Mouse (Mus musculus) MEL (cell line): ENCODE data around the gene Itpr3. TPM values are rescaled to one million over a fixed set of nuclear protein-coding genes. Genes with fewer than 3 reads are reported as not detected.

ENCODE experiments used
- DNase-seq: peaks from one replicate; pipeline ENCODE4 v3.0.0; 2011; ENCODE audit warnings: low read depth, low spot score
- H3K27ac ChIP-seq: 2 replicates; pipeline ENCODE4 v1.5.1; 2012; ENCODE audit warnings: low read depth, mild to moderate bottlenecking, control low read depth, low read length, moderate library complexity; ENCODE audit not compliant: control insufficient read depth
- H3K27me3 ChIP-seq, 2 experiments: fragments of 150-350 bp in 1 of 2; sonication (generic) in 1 of 2; 2 replicates each; pipeline ENCODE4 v1.6.1; 2012; ENCODE audit warnings: low read length in 2 of 2, mild to moderate bottlenecking in 2 of 2, improper control_type of control experiment in 1 of 2, moderate library complexity in 1 of 2; ENCODE audit not compliant: insufficient read depth in 2 of 2, control insufficient read depth in 1 of 2
- H3K36me3 ChIP-seq, 2 experiments: 2 replicates each; pipeline ENCODE4 v1.6.1; 2012 to 2014; ENCODE audit warnings: low read length in 2 of 2, improper control_type of control experiment in 1 of 2, inconsistent platforms in 1 of 2, mild to moderate bottlenecking in 1 of 2; ENCODE audit not compliant: insufficient read depth in 2 of 2, control insufficient read depth in 1 of 2
- H3K4me1 ChIP-seq, 2 experiments: fragments of 150-350 bp in 1 of 2; sonication (generic) in 1 of 2; 2 replicates each; pipeline ENCODE4 v1.6.1; 2012; ENCODE audit warnings: low read length in 2 of 2, improper control_type of control experiment in 1 of 2, mild to moderate bottlenecking in 1 of 2; ENCODE audit not compliant: insufficient read depth in 2 of 2, control insufficient read depth in 1 of 2
- H3K4me3 ChIP-seq, 2 experiments: fragments of 150-350 bp in 1 of 2; sonication (generic) in 1 of 2; 2 replicates each; pipeline ENCODE4 v1.5.1; 2012; ENCODE audit warnings: low read depth in 2 of 2, low read length in 2 of 2, mild to moderate bottlenecking in 2 of 2, moderate library complexity in 2 of 2, control low read depth in 1 of 2, improper control_type of control experiment in 1 of 2; ENCODE audit not compliant: control insufficient read depth in 1 of 2, insufficient read depth in 1 of 2
- H3K79me2 ChIP-seq: 2 replicates; pipeline ENCODE4 v1.6.1; 2012; ENCODE audit warnings: mild to moderate bottlenecking, low read length, moderate library complexity; ENCODE audit not compliant: control insufficient read depth, poor library complexity, insufficient read depth
- H3K9ac ChIP-seq: 2 replicates; pipeline ENCODE4 v1.6.1; 2012; ENCODE audit warnings: low read depth, mild to moderate bottlenecking, control low read depth, low read length, moderate library complexity; ENCODE audit not compliant: control insufficient read depth, poor library complexity, severe bottlenecking
- H3K9me3 ChIP-seq: fragments of 150-350 bp; sonication (generic); replicated peaks from 2 replicates; pipeline ENCODE4 v1.6.1; 2012; ENCODE audit warnings: mild to moderate bottlenecking, low read length, improper control_type of control experiment, moderate library complexity; ENCODE audit not compliant: insufficient read depth
- BHLHE40 ChIP-seq: IDR thresholded peaks from 2 replicates; pipeline ENCODE4 v1.6.1; 2012; ENCODE audit warnings: low read depth, mild to moderate bottlenecking, inconsistent platforms, low read length, improper control_type of control experiment, borderline replicate concordance
- CHD1 ChIP-seq: IDR thresholded peaks from 2 replicates; pipeline ENCODE4 v1.6.1; 2012; ENCODE audit warnings: low read depth, mild to moderate bottlenecking, inconsistent platforms, low read length, improper control_type of control experiment
- CHD2 ChIP-seq: IDR thresholded peaks from 2 replicates; pipeline ENCODE4 v1.6.1; 2011; ENCODE audit warnings: low read length, improper control_type of control experiment
- CTCF ChIP-seq, 3 experiments: IDR thresholded peaks in 2 of 3; conservative IDR thresholded peaks in 1 of 3; 2 replicates each; pipeline ENCODE4 v1.5.1; 2011 to 2012; ENCODE audit warnings: low read length in 3 of 3, low read depth in 2 of 3, mild to moderate bottlenecking in 2 of 3, improper control_type of control experiment in 1 of 3, inconsistent platforms in 1 of 3, mixed read lengths in 1 of 3, moderate library complexity in 1 of 3; ENCODE audit not compliant: control insufficient read depth in 1 of 3, insufficient read depth in 1 of 3, poor library complexity in 1 of 3, severe bottlenecking in 1 of 3
- ELF1 ChIP-seq: IDR thresholded peaks from 2 replicates; pipeline ENCODE4 v1.6.1; 2014; ENCODE audit warnings: low read depth, mild to moderate bottlenecking, inconsistent platforms, low read length, improper control_type of control experiment, moderate library complexity
- EP300 ChIP-seq, 2 experiments: IDR thresholded peaks; 2 replicates each; pipeline ENCODE4 v1.6.1; 2011; ENCODE audit warnings: improper control_type of control experiment in 2 of 2, low read length in 2 of 2, low read depth in 1 of 2, mild to moderate bottlenecking in 1 of 2
- ETS1 ChIP-seq: IDR thresholded peaks from 2 replicates; pipeline ENCODE4 v1.6.1; 2012; ENCODE audit warnings: low read depth, mild to moderate bottlenecking, inconsistent platforms, low read length, improper control_type of control experiment, moderate library complexity
- GABPA ChIP-seq: IDR thresholded peaks from 2 replicates; pipeline ENCODE4 v1.6.1; 2012; ENCODE audit warnings: low read depth, mild to moderate bottlenecking, inconsistent platforms, low read length, improper control_type of control experiment, moderate library complexity
- HCFC1 ChIP-seq: IDR thresholded peaks from 2 replicates; pipeline ENCODE4 v1.6.1; 2012; ENCODE audit warnings: low read depth, mild to moderate bottlenecking, inconsistent platforms, low read length, improper control_type of control experiment, moderate library complexity
- MAZ ChIP-seq: IDR thresholded peaks from 2 replicates; pipeline ENCODE4 v1.6.1; 2012; ENCODE audit warnings: low read depth, mild to moderate bottlenecking, inconsistent platforms, low read length, improper control_type of control experiment
- MEF2A ChIP-seq: IDR thresholded peaks from 2 replicates; pipeline ENCODE4 v1.6.1; 2014; ENCODE audit warnings: low read depth, mild to moderate bottlenecking, inconsistent platforms, low read length, improper control_type of control experiment; ENCODE audit not compliant: poor library complexity, insufficient replicate concordance, severe bottlenecking; ENCODE audit errors: extremely low read depth
- MYB ChIP-seq: IDR thresholded peaks from 2 replicates; pipeline ENCODE4 v1.6.1; 2011; ENCODE audit warnings: mild to moderate bottlenecking, low read depth, low read length, improper control_type of control experiment
- MYC ChIP-seq: IDR thresholded peaks from 2 replicates; pipeline ENCODE4 v1.6.1; 2011; ENCODE audit warnings: low read depth, mild to moderate bottlenecking, low read length, improper control_type of control experiment, moderate library complexity
- NELFE ChIP-seq: IDR thresholded peaks from 2 replicates; pipeline ENCODE4 v1.6.1; 2011; ENCODE audit warnings: low read depth, low read length, improper control_type of control experiment
- NRF1 ChIP-seq: IDR thresholded peaks from 2 replicates; pipeline ENCODE4 v1.6.1; 2014; ENCODE audit warnings: low read depth, mild to moderate bottlenecking, inconsistent platforms, low read length, improper control_type of control experiment, moderate library complexity; ENCODE audit not compliant: poor library complexity, insufficient read depth, severe bottlenecking
- POLR2A ChIP-seq, 2 experiments: IDR thresholded peaks; 2 replicates each; pipeline ENCODE4 v1.6.1; 2011 to 2012; ENCODE audit warnings: low read length in 2 of 2, mild to moderate bottlenecking in 2 of 2, control low read depth in 1 of 2, improper control_type of control experiment in 1 of 2, low read depth in 1 of 2, moderate library complexity in 1 of 2; ENCODE audit not compliant: control insufficient read depth in 1 of 2, insufficient read depth in 1 of 2, poor library complexity in 1 of 2
- POLR2AphosphoS5 ChIP-seq: IDR thresholded peaks from 2 replicates; pipeline ENCODE4 v1.6.1; 2012; ENCODE audit warnings: low read depth, borderline replicate concordance, mild to moderate bottlenecking, inconsistent platforms, low read length, moderate library complexity, mixed read lengths
- RCOR1 ChIP-seq: IDR thresholded peaks from 2 replicates; pipeline ENCODE4 v1.6.1; 2012; ENCODE audit warnings: low read depth, mild to moderate bottlenecking, inconsistent platforms, low read length, improper control_type of control experiment
- SMC3 ChIP-seq: IDR thresholded peaks from 2 replicates; pipeline ENCODE4 v1.6.1; 2011; ENCODE audit warnings: low read depth, low read length, improper control_type of control experiment
- TAL1 ChIP-seq: IDR thresholded peaks from 2 replicates; pipeline ENCODE4 v1.6.1; 2012; ENCODE audit warnings: mild to moderate bottlenecking, inconsistent platforms, low read length, moderate library complexity, mixed read lengths
- TBP ChIP-seq: IDR thresholded peaks from 2 replicates; pipeline ENCODE4 v1.8.0; 2011; ENCODE audit warnings: low read depth, low read length, improper control_type of control experiment
- TCF12 ChIP-seq: IDR thresholded peaks from 2 replicates; pipeline ENCODE4 v1.6.1; 2014; ENCODE audit warnings: low read depth, mild to moderate bottlenecking, inconsistent platforms, low read length, improper control_type of control experiment, moderate library complexity
- UBTF ChIP-seq: IDR thresholded peaks from 2 replicates; pipeline ENCODE4 v1.6.1; 2012; ENCODE audit warnings: low read depth, mild to moderate bottlenecking, inconsistent platforms, low read length, improper control_type of control experiment, moderate library complexity, borderline replicate concordance; ENCODE audit not compliant: insufficient read depth
- USF1 ChIP-seq: IDR thresholded peaks from 2 replicates; pipeline ENCODE4 v1.6.1; 2014; ENCODE audit warnings: low read depth, mild to moderate bottlenecking, inconsistent platforms, low read length, improper control_type of control experiment, moderate library complexity
- ZC3H11A ChIP-seq: IDR thresholded peaks from 2 replicates; pipeline ENCODE4 v1.6.1; 2012; ENCODE audit warnings: low read depth, mild to moderate bottlenecking, inconsistent platforms, low read length, improper control_type of control experiment
- ZKSCAN1 ChIP-seq: IDR thresholded peaks from 2 replicates; pipeline ENCODE4 v1.6.1; 2012; ENCODE audit warnings: low read depth, mild to moderate bottlenecking, inconsistent platforms, low read length, improper control_type of control experiment, moderate library complexity
- ZMIZ1 ChIP-seq: IDR thresholded peaks from 2 replicates; pipeline ENCODE4 v1.6.1; 2012; ENCODE audit warnings: low read depth, mild to moderate bottlenecking, inconsistent platforms, low read length, improper control_type of control experiment, moderate library complexity
- polyA plus RNA-seq, 2 experiments: library from polyadenylated mRNA; stranded (reverse) in 1 of 2; unstranded in 1 of 2; fragments of >175 nt in 1 of 2; fragments of >200 nt in 1 of 2; gene quantifications; 2 replicates each; pipeline versions ENCODE4 v1.2.1 to v1.2.4; 2012; ENCODE audit warnings: low replicate concordance in 2 of 2, low read depth in 1 of 2; ENCODE audit not compliant: insufficient read length in 2 of 2, insufficient read depth in 1 of 2, missing spikeins in 1 of 2
- total RNA-seq: library from RNA; depleted of rRNA; stranded (reverse); fragments of 300-350 nt; gene quantifications from 2 replicates; pipeline ENCODE4 v1.2.3, GENCODE M21; 2012

Gene Itpr3
- total and polyA plus RNA-seq, 3 experiments = 7.3 to 11.4 TPM; not detected in 1

GRCm38 (mm10) chr17:27154256-27154655 is 97.2 kb downstream of the Itpr3 start:
- Histone ChIP-seq H3K27ac (no peak overlapping the region), H3K27me3 (no peaks in the 10 kb centered on the region), H3K9ac (no peak overlapping the region), H3K4me1 (peaks cover 7 to 17% of the 10 kb centered on the region in 2 experiments; a peak in 3 of 4 replicates), H3K79me2 (no peaks in the 10 kb centered on the region), H3K9me3 (no peaks in the 10 kb centered on the region), H3K36me3 (peaks cover 0 to 13% of the 10 kb centered on the region in 2 experiments; a peak in 2 of 4 replicates), H3K4me3 (no peak overlapping the region)
- DNase-seq = no peak
- no peak for TF ChIP-seq SMC3
- no peak for TF ChIP-seq CTCF (IDR thresholded peaks at IDR 0.05 in 2 of 3, conservative IDR thresholded peaks at IDR 0.05 in 1 of 3; ENCODE audit: control insufficient read depth in 1 of 3, insufficient read depth in 1 of 3, low read depth in 2 of 3, low read length in 3 of 3, poor library complexity in 1 of 3, severe bottlenecking in 1 of 3)
- no peak for TF ChIP-seq ELF1
- TF ChIP-seq TAL1 = no peak
- TF ChIP-seq BHLHE40 = no peak
- no peak for TF ChIP-seq ZKSCAN1
- TF ChIP-seq EP300 (IDR thresholded peaks at IDR 0.05; ENCODE audit: low read depth in 1 of 2, low read length in 2 of 2) = no peak
- no peak for TF ChIP-seq UBTF
- TF ChIP-seq CHD2 = no peak
- no peak for TF ChIP-seq POLR2AphosphoS5
- TF ChIP-seq ETS1 = no peak
- TF ChIP-seq USF1 = no peak
- no peak for TF ChIP-seq POLR2A (IDR thresholded peaks at IDR 0.05; ENCODE audit: control insufficient read depth in 1 of 2, insufficient read depth in 1 of 2, low read depth in 1 of 2, low read length in 2 of 2, poor library complexity in 1 of 2)
- no peak for TF ChIP-seq MYB
- TF ChIP-seq ZMIZ1 = no peak
- no peak for TF ChIP-seq TCF12
- TF ChIP-seq NRF1 = no peak
- no peak for TF ChIP-seq HCFC1
- no peak for TF ChIP-seq MYC
- TF ChIP-seq TBP = no peak

GRCm38 (mm10) chr17:27154881-27155280 is 97.8 kb downstream of the Itpr3 start:
- no peak for DNase-seq
- no peak overlapping the region for H3K27ac ChIP-seq
- no peaks in the 10 kb centered on the region for H3K9me3 ChIP-seq
- H3K9ac ChIP-seq = no peak overlapping the region
- H3K4me1 ChIP-seq = peaks cover 7 to 17% of the 10 kb centered on the region in 2 experiments; a peak in 3 of 4 replicates
- no peak for TF ChIP-seq ETS1
- TF ChIP-seq POLR2AphosphoS5 = no peak
- no peak for TF ChIP-seq CHD2
- no peak for TF ChIP-seq CHD1
- TF ChIP-seq NRF1 = no peak
- TF ChIP-seq NELFE = no peak
- TF ChIP-seq EP300 (IDR thresholded peaks at IDR 0.05; ENCODE audit: low read depth in 1 of 2, low read length in 2 of 2) = no peak
- no peak for TF ChIP-seq MEF2A
- no peak for TF ChIP-seq GABPA
- TF ChIP-seq ELF1 = no peak
- TF ChIP-seq UBTF = no peak
- no peak for TF ChIP-seq TBP
- TF ChIP-seq RCOR1 = no peak
- no peak for TF ChIP-seq MAZ
- no peak for TF ChIP-seq ZKSCAN1
- no peak for TF ChIP-seq ZC3H11A
- TF ChIP-seq, all 39 proteins: peak for 0
- Histone ChIP-seq H3K36me3 (peaks cover 0 to 13% of the 10 kb centered on the region in 2 experiments; a peak in 2 of 4 replicates), H3K4me3 (no peak overlapping the region), H3K27me3 (no peaks in the 10 kb centered on the region), H3K79me2 (no peaks in the 10 kb centered on the region)
